Mouse (Mus musculus): ENCODE measurements around the gene Ddx19b. TPM values are rescaled to one million over a fixed set of nuclear protein-coding genes. Genes with fewer than 3 reads are reported as not detected.
"Not testable (repeated sequence)": the region's sequence is repeated elsewhere in the genome, so short reads cannot be mapped to it uniquely, and the experiment has no call there.

Ddx19b gene
- polyA plus RNA-seq, 1 experiment from 2014 or later, result 6.0 TPM

DNA sequence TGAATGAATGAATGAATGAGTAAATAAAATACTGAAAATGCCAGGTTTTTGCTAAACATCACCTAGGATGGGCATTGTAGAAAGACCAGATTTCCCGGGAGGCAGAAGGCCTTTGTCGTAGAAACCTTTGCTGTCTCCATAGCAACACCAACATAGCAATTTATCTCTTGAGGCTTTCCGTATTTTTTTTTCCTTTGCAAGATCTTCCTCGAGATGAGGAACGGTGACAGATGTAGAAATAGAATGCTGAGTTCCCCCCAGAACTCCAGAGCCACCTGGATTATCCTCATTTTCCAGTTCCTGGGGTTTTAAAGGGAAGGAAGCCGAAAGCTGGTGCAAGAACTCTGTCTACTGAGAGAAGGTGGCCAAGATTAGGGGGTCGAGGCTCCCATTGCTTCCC is 66.9 kb downstream of the Ddx19b start:
- no peak overlapping the region for H3K9ac ChIP-seq (ENCODE audit: low read depth, low read length)
- WGBS, result 76% methylated on average over 7 of the region's 7 CpGs
- H3K4me1 ChIP-seq (replicated peaks; ENCODE audit: control insufficient read depth, insufficient read depth, low read length), result no peaks in the 10 kb centered on the region
- H3K36me3 ChIP-seq (ENCODE audit: control insufficient read depth, insufficient read depth, low read length), result no peaks in the 10 kb centered on the region
- H3K27me3 ChIP-seq (ENCODE audit: control insufficient read depth, insufficient read depth, low read length), result no peaks in the 10 kb centered on the region
- no peaks in the 10 kb centered on the region for H3K9me3 ChIP-seq (ENCODE audit: control insufficient read depth, low read length)
- no peak overlapping the region for H3K4me3 ChIP-seq (ENCODE audit: low read depth, low read length)
- no peak overlapping the region for H3K4me2 ChIP-seq (replicated peaks; ENCODE audit: low read depth, low read length)
- DNase-seq (ENCODE audit: low spot score) (no peak), ATAC-seq (ENCODE audit: low FRiP score) (no peak)
- no peak overlapping the region for H3K27ac ChIP-seq (ENCODE audit: low read depth, low read length)

DNA sequence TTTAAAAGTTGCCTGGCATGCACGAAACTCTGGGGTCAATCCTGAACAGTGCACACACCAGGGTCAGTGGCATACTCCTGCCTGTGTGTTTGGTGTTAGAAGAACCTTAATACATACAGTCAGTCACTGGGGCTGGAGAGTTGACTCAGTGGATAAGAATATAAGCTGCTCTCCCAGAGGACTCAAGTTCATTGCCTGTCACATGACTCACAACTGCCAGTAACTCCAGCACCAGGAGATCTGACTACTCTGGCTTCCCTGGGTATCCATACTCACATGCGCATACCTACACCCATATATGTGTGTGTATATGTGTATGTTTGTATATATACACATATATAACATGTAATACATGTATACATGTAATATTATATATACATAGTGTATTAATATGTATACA is 68.5 kb downstream of the Ddx19b start:
- ATAC-seq (ENCODE audit: low FRiP score), result no peak
- Histone ChIP-seq H3K36me3 (ENCODE audit: control insufficient read depth, insufficient read depth, low read length) (no peaks in the 10 kb centered on the region), H3K4me1 (replicated peaks; ENCODE audit: control insufficient read depth, insufficient read depth, low read length) (no peaks in the 10 kb centered on the region), H3K9me3 (ENCODE audit: control insufficient read depth, low read length) (no peaks in the 10 kb centered on the region), H3K27ac (ENCODE audit: low read depth, low read length) (no peak overlapping the region), H3K4me3 (ENCODE audit: low read depth, low read length) (no peak overlapping the region), H3K9ac (ENCODE audit: low read depth, low read length) (no peak overlapping the region), H3K4me2 (replicated peaks; ENCODE audit: low read depth, low read length) (no peak overlapping the region), H3K27me3 (ENCODE audit: control insufficient read depth, insufficient read depth, low read length) (no peaks in the 10 kb centered on the region)
- 96% methylated on average over 2 of the region's 2 CpGs for WGBS
- no peak for DNase-seq (ENCODE audit: low spot score)

GRCm38 (mm10) chr8:110959906-110960305 is 71.6 kb downstream of the Ddx19b start:
- WGBS, result 93% methylated on average over 6 of the region's 6 CpGs
- H3K4me1 ChIP-seq (replicated peaks; ENCODE audit: control insufficient read depth, insufficient read depth, low read length), result no peaks in the 10 kb centered on the region
- H3K27me3 ChIP-seq (ENCODE audit: control insufficient read depth, insufficient read depth, low read length), result no peaks in the 10 kb centered on the region
- no peaks in the 10 kb centered on the region for H3K9me3 ChIP-seq (ENCODE audit: control insufficient read depth, low read length)
- H3K4me2 ChIP-seq (replicated peaks; ENCODE audit: low read depth, low read length), result no peak overlapping the region
- H3K27ac ChIP-seq (ENCODE audit: low read depth, low read length), result no peak overlapping the region
- ATAC-seq (ENCODE audit: low FRiP score) (no peak), DNase-seq (ENCODE audit: low spot score) (no peak)
- no peak overlapping the region for H3K9ac ChIP-seq (ENCODE audit: low read depth, low read length)
- H3K4me3 ChIP-seq (ENCODE audit: low read depth, low read length), result no peak overlapping the region
- 0 out of 2 replicates have a peak, but pooled peaks cover 5% of the 10 kb centered on the region for H3K36me3 ChIP-seq (ENCODE audit: control insufficient read depth, insufficient read depth, low read length)

- H3K9me3 ChIP-seq (ENCODE audit: control insufficient read depth, low read length), result no peaks in the 10 kb centered on the region
- 0 out of 2 replicates have a peak, but pooled peaks cover 5% of the 10 kb centered on the region for H3K36me3 ChIP-seq (ENCODE audit: control insufficient read depth, insufficient read depth, low read length)
- no peak overlapping the region for H3K4me3 ChIP-seq (ENCODE audit: low read depth, low read length)
- no peak for DNase-seq (ENCODE audit: low spot score)
- no peak for ATAC-seq (ENCODE audit: low FRiP score)
- H3K4me2 ChIP-seq (replicated peaks; ENCODE audit: low read depth, low read length), result no peak overlapping the region
- no peaks in the 10 kb centered on the region for H3K27me3 ChIP-seq (ENCODE audit: control insufficient read depth, insufficient read depth, low read length)
- 96% methylated on average over 12 of the region's 12 CpGs for WGBS
- no peaks in the 10 kb centered on the region for H3K4me1 ChIP-seq (replicated peaks; ENCODE audit: control insufficient read depth, insufficient read depth, low read length)
- no peak overlapping the region for H3K9ac ChIP-seq (ENCODE audit: low read depth, low read length)
- no peak overlapping the region for H3K27ac ChIP-seq (ENCODE audit: low read depth, low read length)
These were observed 72.3 kb downstream of the Ddx19b start for GRCm38 (mm10) chr8:110959071-110959780.

GRCm38 (mm10) chr8:110958553-110958952 is 73.0 kb downstream of the Ddx19b start:
- DNase-seq (ENCODE audit: low spot score); H3K27ac ChIP-seq (ENCODE audit: low read depth, low read length); H3K27me3 ChIP-seq (ENCODE audit: control insufficient read depth, insufficient read depth, low read length); H3K4me1 ChIP-seq (replicated peaks; ENCODE audit: control insufficient read depth, insufficient read depth, low read length); ATAC-seq (ENCODE audit: low FRiP score); H3K36me3 ChIP-seq (ENCODE audit: control insufficient read depth, insufficient read depth, low read length); H3K4me2 ChIP-seq (replicated peaks; ENCODE audit: low read depth, low read length); H3K9me3 ChIP-seq (ENCODE audit: control insufficient read depth, low read length); H3K9ac ChIP-seq (ENCODE audit: low read depth, low read length); H3K4me3 ChIP-seq (ENCODE audit: low read depth, low read length): not testable (repeated sequence)
- 97% methylated on average over 7 of the region's 7 CpGs for WGBS

DNA sequence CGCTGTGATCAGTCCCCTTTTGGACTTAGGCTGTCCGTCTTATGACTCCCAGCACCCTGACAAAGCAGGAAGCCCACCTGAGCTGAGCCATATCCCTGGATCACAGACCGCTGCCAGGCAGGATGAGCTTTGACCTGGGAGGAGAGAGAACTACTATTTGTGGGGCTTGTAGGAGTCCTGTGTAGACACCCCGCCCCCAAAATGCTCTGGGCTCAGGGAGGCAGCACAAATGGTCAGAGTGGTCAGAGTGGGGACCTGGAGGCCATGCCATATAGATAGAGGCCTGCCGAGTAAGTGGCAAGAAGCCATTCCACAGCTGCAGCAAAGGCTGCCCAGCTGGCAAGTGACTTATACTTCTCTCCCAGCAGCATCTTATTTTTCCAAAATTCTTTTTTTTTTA is 73.4 kb downstream of the Ddx19b start:
- H3K36me3 ChIP-seq (ENCODE audit: control insufficient read depth, insufficient read depth, low read length), result 0 out of 2 replicates have a peak, but pooled peaks cover 5% of the 10 kb centered on the region
- H3K4me2 ChIP-seq (replicated peaks; ENCODE audit: low read depth, low read length), result no peak overlapping the region
- WGBS, result 95% methylated on average over 5 of the region's 5 CpGs

DNA sequence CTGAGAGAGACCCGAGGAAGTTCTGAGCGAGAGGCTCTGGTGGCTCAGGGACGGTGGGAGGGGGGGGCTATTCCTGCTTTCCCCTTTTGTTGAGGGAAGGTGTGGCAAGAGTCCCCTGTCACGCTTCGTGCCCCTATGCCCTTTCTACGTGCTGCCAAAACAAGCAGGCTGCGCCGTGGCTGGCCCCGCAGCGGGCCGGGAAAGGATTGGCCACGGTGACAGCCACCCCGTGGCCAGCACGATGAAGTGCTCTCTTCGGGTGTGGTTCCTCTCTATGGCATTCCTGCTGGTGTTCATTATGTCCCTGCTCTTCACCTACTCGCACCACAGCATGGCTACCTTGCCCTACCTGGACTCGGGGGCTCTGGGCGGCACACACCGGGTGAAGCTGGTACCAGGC is 74.1 kb downstream of the Ddx19b start:
- Histone ChIP-seq H3K9me3 (ENCODE audit: control insufficient read depth, low read length) (no peaks in the 10 kb centered on the region), H3K4me3 (ENCODE audit: low read depth, low read length) (no peak overlapping the region), H3K27ac (ENCODE audit: low read depth, low read length) (no peak overlapping the region), H3K27me3 (ENCODE audit: control insufficient read depth, insufficient read depth, low read length) (no peaks in the 10 kb centered on the region), H3K4me1 (replicated peaks; ENCODE audit: control insufficient read depth, insufficient read depth, low read length) (no peaks in the 10 kb centered on the region), H3K36me3 (ENCODE audit: control insufficient read depth, insufficient read depth, low read length) (0 out of 2 replicates have a peak, but pooled peaks cover 5% of the 10 kb centered on the region), H3K9ac (ENCODE audit: low read depth, low read length) (no peak overlapping the region), H3K4me2 (replicated peaks; ENCODE audit: low read depth, low read length) (no peak overlapping the region)
- ATAC-seq (ENCODE audit: low FRiP score) (no peak), DNase-seq (ENCODE audit: low spot score) (no peak)
- WGBS, result 90% methylated on average over 18 of the region's 19 CpGs

More for the DNA sequence above, 73.4 kb downstream of the Ddx19b start:
- Histone ChIP-seq H3K9ac (ENCODE audit: low read depth, low read length) (no peak overlapping the region), H3K27ac (ENCODE audit: low read depth, low read length) (no peak overlapping the region), H3K4me1 (replicated peaks; ENCODE audit: control insufficient read depth, insufficient read depth, low read length) (no peaks in the 10 kb centered on the region), H3K4me3 (ENCODE audit: low read depth, low read length) (no peak overlapping the region), H3K9me3 (ENCODE audit: control insufficient read depth, low read length) (no peaks in the 10 kb centered on the region), H3K27me3 (ENCODE audit: control insufficient read depth, insufficient read depth, low read length) (no peaks in the 10 kb centered on the region)
- ATAC-seq (ENCODE audit: low FRiP score), result no peak
- DNase-seq (ENCODE audit: low spot score), result no peak

GRCm38 (mm10) chr8:110956619-110957450 is 74.7 kb downstream of the Ddx19b start:
- Histone ChIP-seq H3K4me3 (ENCODE audit: low read depth, low read length) (no peak overlapping the region), H3K4me2 (replicated peaks; ENCODE audit: low read depth, low read length) (no peak overlapping the region), H3K27me3 (ENCODE audit: control insufficient read depth, insufficient read depth, low read length) (no peaks in the 10 kb centered on the region), H3K9ac (ENCODE audit: low read depth, low read length) (no peak overlapping the region), H3K27ac (ENCODE audit: low read depth, low read length) (no peak overlapping the region), H3K4me1 (replicated peaks; ENCODE audit: control insufficient read depth, insufficient read depth, low read length) (no peaks in the 10 kb centered on the region), H3K9me3 (ENCODE audit: control insufficient read depth, low read length) (no peaks in the 10 kb centered on the region), H3K36me3 (ENCODE audit: control insufficient read depth, insufficient read depth, low read length) (0 out of 2 replicates have a peak, but pooled peaks cover 5% of the 10 kb centered on the region)
- 88% methylated on average over 15 of the region's 15 CpGs for WGBS
- no peak for ATAC-seq (ENCODE audit: low FRiP score)
- no peak for DNase-seq (ENCODE audit: low spot score)

All from hindbrain, embryonic 11.5 days (tissue).